Comparison of ENCODE assay signal across 33 mouse cellular contexts in genomic region chr16:30427003-30427402, GRCm38 (mm10).
"Had no signal": no experiment of that assay in that cellular context is flagged by ENCODE, and none has a peak within 500 bp of the region (broad histone marks: within the 10 kb centered on the region; RNA-seq: fewer than 3 reads in every experiment).

No protein-coding gene starts in this region.

- H3K4me1 ChIP-seq: hindbrain, embryonic 10.5 days; hindbrain, embryonic 12.5 days; hindbrain, embryonic 13.5 days; hindbrain, embryonic 15.5 days; kidney, embryonic 15.5 days had no signal

- H3K27ac ChIP-seq: heart, adult 2 months; heart, embryonic 10.5 days; heart, embryonic 13.5 days; heart, embryonic 15.5 days; hindbrain, embryonic 10.5 days; hindbrain, embryonic 12.5 days; hindbrain, embryonic 13.5 days; hindbrain, embryonic 14.5 days; hindbrain, embryonic 15.5 days; hindbrain, postnatal 0 days; kidney, embryonic 15.5 days; kidney, postnatal 0 days; layer of hippocampus, adult 2 months had no signal

- H3K4me2 ChIP-seq: heart, embryonic 11.5 days; heart, embryonic 12.5 days; heart, embryonic 13.5 days; heart, embryonic 15.5 days; hindbrain, embryonic 12.5 days; hindbrain, embryonic 13.5 days; hindbrain, embryonic 14.5 days; hindbrain, embryonic 15.5 days; kidney, embryonic 15.5 days had no signal

- DNase-seq: heart, adult 2 months; heart, postnatal 10 days; heart, postnatal 14 days; heart, postnatal 36 days; kidney, adult 11 months; kidney, adult 18-20 months; kidney, adult 8-10 months; kidney, adult 9 months; kidney, postnatal 10 days; kidney, postnatal 14 days; kidney, postnatal 25 days; kidney, postnatal 36 days; kidney, postnatal 4 days; layer of hippocampus, adult 9-11 months; layer of hippocampus, postnatal 36 days had no signal

- H3K27me3 ChIP-seq: heart, embryonic 12.5 days; heart, embryonic 13.5 days; heart, embryonic 15.5 days; hindbrain, embryonic 12.5 days; hindbrain, embryonic 13.5 days; hindbrain, embryonic 15.5 days; kidney, embryonic 15.5 days had no signal

- ATAC-seq: hindbrain, embryonic 16.5 days; hindbrain, postnatal 0 days; inflammation-experienced regulatory T-cells, adult 6 months; intestine, embryonic 16.5 days; intestine, postnatal 0 days had no signal

- H3K4me3 ChIP-seq: heart, adult 2 months; heart, embryonic 10.5 days; heart, embryonic 12.5 days; heart, embryonic 13.5 days; heart, embryonic 15.5 days; hindbrain, embryonic 10.5 days; hindbrain, embryonic 12.5 days; hindbrain, embryonic 13.5 days; hindbrain, embryonic 15.5 days; kidney, embryonic 15.5 days; layer of hippocampus, adult 2 months had no signal

- H3K36me3 ChIP-seq: heart, embryonic 10.5 days; heart, embryonic 12.5 days; heart, embryonic 13.5 days; heart, embryonic 15.5 days; hindbrain, embryonic 10.5 days; hindbrain, embryonic 12.5 days; hindbrain, embryonic 13.5 days; hindbrain, embryonic 15.5 days; kidney, embryonic 15.5 days had no signal

- H3K9me3 ChIP-seq: heart, embryonic 10.5 days; heart, embryonic 12.5 days; heart, embryonic 13.5 days; heart, embryonic 15.5 days; hindbrain, embryonic 10.5 days; hindbrain, embryonic 12.5 days; hindbrain, embryonic 13.5 days; hindbrain, embryonic 15.5 days; kidney, embryonic 15.5 days had no signal

- H3K9ac ChIP-seq: heart, embryonic 12.5 days; heart, embryonic 13.5 days; heart, embryonic 15.5 days; hindbrain, embryonic 12.5 days; hindbrain, embryonic 13.5 days; hindbrain, embryonic 14.5 days; hindbrain, embryonic 15.5 days; kidney, embryonic 15.5 days had no signal
